Mouse (Mus musculus) heart, adult 11 months (tissue): ENCODE measurements around the gene Susd3.
A peak's percentile ranks its signal among the peaks of the same experiment; 100 is the strongest.

Source experiments
- DNase-seq: peaks from one replicate; pipeline ENCODE4 v3.0.0; 2022

Gene Susd3

DNA sequence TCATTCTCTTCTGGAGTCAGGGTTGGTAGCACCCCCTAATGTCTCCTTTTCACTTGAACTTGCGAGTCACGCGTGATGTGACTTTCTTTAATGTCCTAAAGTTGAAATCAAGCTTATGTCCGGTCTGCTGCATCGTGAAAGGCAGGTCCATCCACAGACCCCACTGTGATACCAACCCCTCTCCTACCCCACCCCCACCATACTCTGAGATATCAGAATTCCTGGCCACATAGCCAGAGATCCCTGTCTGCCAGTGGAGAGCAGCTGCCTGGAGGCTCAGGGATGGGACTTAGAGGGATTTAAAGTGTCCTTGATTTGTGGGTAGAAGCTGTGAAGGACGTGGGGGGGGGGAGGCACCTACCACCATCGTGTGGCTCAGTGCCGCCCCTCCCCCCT lies at the start of gene Susd3:
TSS of gene Susd3 (minus strand) at position 240 of the 396 bp plus-strand sequence.
- no peak for DNase-seq

DNA sequence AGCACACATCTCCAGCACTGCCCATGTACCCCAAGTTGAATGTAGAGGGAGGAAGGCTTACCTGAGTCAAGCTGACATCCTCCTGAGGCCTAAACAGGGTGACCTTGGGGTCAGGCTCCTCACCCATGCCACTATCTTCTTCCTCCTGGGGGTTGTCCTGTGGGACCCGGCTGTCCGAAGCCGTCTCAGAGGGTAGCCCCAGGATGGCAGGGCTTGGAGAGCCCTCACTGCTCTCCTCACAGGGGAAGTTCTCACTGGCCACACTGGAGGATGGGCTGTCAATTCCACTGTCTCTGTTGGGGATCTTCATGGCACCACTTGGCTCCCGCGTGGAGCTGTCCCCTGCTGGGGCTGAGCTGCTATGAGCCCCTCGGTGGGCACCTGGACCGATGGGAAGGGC lies 47.8 kb upstream of the Susd3 start:
- no peak for DNase-seq

DNA sequence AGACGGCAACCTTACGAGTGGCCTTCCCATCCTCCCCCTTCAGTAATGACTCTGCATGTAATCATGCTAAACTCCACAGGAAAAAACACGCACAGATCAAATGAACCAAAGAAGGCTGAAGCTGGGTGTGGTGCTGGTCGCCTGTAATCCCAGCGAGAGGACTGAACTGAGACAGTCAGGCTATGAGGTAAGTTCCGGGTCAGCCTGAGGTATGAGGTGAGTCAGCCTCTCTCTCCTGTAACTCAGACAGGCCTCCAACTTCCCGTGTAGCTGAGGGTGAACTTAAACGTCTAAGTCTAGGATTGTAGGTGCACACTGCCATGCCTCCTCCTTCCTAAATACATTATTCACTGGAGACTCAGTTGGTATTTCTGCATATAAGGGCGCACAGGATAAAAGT lies 45.6 kb upstream of the Susd3 start:
- no peak for DNase-seq

DNA sequence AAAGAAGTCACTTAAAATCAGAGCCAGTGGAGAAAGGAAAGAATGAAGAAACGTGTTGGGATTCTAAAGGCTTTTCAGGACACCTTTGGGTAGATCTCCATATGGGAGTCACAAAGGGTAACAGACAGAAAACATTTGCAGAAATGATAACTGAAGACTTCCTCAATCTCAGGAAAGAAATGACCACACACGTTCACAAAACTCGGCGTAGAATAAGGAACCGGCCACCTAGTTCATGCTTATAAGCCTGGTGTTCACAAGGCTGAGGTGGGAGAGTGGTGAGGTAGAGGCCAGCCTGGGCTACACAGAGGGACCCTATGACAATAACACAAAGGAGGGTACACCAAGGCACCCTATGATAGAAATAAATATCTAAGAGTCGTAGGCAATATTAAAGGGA lies 43.4 kb upstream of the Susd3 start:
- DNase-seq = no peak

DNA sequence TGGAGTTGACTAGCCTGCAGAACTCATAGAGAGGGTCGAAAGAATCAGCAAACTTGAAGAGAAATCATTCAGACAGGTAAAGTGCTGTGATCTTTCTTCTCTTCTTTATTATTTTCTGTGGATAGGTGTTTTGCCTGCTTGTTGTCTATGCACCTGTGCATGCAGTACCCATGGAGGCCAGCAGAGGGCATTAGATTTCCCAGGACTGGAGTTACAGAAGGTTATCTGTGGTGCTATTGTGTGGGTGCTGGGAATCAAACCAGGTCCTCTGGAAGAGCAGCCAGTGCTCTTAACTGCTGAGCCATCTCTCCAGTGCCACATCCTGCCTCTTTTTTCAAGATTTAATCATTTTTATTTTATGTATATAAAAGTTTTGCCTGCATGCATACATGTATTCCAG lies 42.9 kb upstream of the Susd3 start:
- DNase-seq = no peak

DNA sequence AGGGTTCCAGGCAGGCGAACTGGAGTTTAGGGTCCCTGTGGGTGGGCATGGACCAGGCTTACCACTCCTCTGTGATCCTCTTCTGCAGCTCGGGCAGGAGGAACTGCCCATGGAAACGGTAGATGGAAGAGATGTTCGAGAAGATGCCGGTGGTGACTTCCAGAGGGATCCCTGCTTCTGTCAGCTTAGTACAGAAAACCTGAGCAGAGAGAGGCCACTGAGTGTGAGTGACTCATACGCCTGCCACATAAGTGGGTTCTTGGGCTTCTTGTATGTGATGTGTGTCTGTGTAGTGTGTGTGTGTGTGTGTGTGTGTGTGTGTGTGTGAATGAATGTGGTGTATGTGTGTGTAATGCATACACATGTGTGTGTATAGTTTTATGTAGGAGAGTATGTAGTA lies 38.7 kb upstream of the Susd3 start:
- DNase-seq = no peak

DNA sequence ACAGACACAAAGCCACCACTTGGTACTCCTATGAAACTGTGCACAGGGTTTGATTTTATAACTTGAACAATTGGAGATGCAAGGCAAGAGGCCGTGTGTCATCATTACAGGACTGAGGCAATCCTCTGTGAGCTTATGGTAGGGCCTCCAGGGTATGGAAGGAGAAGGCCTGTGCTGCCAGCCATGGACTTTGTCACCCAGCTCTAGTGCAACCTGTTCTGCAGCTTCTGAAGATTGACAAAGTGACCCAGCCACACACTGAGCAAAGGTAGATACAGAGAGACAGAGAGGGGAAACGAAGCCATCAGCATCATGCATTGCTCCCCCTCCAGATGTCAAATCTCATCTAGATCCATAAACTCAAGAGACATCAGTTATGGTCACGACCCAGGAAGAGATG lies 38.2 kb upstream of the Susd3 start:
- no peak for DNase-seq

DNA sequence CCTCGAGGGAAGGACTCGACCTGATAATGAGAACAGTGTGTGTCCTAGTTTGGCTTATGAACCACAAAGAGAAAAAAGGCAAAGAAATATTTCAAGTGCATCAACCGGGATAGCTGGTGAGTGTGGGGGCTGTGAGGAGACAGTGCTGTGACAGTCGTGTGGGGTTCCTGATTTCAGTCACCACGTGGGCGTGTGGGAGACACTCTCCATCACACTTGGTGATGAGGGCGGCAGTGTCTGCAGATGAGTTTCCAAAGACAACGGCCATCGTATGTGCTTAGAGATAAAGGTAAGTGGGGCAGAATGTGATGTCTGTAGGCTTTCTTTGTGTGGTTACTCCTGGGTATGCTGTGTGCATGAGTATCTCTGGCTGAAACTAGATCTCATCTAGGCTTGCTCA lies 35.2 kb upstream of the Susd3 start:
- no peak for DNase-seq

DNA sequence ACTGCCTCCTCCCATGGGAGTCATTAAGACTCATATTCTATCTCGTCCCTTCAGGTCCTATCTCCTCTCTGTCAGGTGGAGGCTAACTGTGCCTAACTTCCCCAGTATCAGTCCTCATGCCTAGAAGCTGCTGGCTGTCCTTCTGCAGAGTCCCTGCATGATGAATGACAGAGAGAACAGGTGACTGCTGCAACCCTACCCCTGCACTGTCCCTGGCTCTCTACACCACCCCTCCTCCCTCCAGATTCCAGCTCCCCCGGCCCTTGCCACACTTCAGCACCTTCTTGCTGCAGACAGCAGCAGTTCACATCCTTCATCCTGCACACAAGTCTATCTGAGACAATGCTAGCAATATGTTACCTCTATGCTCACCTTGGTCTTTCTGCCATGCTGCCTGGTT lies 33.7 kb upstream of the Susd3 start:
- no peak for DNase-seq

DNA sequence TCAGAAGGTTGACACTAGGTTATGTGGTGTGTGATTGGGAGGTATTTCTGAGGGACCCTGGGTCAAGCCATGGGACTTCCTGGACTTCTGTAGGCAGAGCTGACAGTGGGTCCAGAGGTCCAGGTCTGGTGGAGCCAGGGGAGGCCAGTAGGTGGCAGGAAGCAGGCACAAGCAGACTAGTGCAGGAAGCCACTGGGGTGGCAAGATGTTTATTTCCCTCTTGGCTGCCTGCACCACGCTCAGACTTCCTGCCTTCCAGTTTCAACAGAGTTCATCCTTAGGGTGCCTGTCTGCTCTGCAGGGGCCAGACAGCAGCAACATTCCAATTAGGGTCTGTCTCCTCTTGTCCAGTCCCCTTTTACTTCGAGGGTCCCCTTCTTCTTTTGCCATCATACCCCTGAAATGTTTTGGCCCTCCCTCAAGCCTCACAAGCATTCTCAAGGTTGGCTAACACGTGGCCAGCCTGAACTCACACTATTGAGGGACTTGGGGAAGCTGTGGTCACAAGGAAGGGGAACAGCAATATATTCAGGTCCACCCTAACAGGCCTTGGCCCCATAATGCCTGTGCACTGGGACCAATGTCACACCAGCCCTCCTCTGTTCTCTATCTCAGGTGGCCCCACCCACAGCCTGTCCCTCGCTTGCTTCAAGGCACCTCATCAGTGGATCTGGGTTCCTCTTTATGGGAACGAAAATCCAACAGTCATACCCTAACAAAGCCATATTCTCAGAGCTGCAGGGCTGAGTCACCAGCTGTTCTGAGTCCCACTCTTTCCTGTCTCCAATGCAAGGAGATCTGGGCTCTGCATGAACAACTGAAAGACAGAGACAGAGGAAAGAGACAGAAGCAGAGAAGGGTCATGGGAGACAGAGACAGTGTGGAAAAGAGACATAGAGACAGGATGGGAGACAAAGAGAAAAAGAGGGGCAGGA lies 23.6 kb upstream of the Susd3 start:
- DNase-seq = peak; percentile 95

DNA sequence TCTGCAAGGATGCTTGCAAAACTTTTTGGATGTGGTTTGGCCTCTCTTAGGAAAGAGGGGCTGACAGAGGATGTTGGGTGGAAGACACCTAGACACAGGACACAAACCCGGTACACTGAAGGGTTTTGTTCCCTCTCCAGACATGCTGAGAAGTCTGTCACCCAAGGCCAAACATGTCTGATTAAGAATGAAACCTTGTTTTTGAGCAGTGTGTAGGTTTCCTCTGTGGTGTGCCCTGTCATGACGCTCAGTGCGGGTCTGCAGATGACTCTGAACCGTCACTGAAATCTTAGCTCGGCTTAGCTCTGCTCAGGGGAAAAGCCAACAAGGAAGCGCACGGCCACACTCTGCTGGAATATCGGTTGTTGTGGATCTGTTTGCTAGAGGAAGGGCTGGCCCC lies 22.0 kb upstream of the Susd3 start:
- DNase-seq = no peak

DNA sequence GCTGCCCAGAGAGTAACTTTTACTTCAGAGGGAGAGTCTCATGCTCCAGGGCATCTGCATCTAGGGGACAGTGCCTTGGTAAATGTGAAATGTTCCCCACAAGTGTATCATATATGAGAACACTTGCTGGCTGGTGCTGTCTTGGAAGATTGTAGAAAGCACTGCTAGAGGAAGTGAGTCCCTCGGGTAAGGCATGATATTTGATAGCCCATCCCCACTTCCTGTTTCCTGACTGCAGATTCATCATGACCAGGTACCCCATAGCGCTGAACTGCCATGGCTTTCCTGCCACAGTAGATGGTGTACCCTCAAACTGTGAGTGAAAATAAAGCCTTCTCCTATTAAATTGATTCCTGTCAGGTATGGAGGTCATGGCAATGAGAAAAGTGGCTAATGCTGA lies 19.1 kb upstream of the Susd3 start:
- no peak for DNase-seq

DNA sequence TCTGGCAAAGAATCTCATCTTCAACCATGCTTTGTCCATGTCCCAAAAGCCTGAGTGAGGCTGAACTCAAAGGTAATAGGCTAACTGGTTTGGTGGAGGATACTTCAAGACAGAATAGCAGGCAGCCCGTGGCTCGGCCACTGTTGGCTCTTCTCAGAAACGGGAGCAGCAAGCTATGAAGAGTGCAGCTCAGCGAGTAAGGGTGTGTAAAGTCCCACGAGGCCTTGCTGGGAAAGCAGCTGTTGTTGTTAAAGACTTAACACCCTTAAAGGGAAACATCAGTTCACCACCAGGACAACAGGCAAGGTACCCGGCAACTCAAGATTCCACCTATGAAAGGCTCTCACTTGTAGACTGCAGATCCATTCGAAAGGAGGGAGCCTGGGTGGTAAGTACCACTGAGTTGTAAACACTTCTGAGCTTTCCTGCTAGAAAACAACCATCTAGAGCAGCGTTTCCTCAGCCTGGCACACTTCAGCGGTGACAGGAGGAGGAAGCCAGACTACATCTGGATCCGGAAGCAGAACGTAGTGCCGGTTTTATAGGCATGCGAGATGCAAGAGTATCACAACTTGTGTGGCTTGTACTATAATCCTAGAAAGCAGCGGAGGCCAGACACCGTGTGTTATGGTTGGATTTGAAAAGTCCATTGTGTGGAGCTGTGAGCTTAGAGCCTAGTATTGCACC lies 11.7 kb upstream of the Susd3 start:
- no peak for DNase-seq

DNA sequence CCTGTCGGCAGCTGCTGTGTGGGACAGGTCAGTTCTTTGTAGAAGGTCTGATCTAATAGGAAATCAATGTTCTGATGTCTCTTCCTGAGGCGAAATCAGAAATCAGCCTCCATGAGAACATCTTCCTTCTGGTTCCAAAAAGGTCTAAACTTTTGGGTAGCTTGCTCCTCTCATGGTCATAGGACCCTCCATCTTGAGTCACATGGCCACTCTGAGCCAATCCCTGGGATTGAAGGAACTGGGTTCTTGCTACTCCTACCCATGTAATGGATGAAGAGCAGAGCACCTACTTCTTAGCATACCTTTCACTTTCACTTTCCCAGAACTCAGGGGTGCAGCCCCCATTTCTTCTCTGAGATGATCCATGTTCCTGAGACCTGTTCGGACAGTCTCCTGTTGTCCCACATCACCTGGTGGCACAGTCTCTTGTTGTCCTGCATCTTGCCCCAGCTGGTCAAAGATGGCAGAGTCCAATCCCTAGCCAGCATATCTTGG lies 9.4 kb upstream of the Susd3 start:
- no peak for DNase-seq

DNA sequence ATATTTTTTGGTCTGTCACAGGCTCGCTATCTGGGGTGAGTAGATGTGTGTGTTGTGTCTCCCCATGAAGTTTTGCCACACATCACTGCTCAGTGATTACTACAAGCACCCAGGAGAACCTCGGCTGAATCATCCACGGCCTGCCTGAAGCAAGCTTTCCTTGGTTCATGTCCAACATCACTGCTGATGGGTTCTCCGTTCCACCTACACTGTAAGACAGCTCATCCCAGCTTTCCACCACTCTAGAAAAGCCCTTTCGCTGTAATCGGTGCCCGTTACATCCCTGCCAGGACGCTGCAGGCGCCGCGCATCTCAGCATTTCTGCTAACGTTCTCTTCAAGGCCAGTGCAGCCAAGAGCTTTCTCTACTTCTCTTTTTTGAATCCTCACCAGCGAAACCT lies 4.2 kb upstream of the Susd3 start:
- no peak for DNase-seq

DNA sequence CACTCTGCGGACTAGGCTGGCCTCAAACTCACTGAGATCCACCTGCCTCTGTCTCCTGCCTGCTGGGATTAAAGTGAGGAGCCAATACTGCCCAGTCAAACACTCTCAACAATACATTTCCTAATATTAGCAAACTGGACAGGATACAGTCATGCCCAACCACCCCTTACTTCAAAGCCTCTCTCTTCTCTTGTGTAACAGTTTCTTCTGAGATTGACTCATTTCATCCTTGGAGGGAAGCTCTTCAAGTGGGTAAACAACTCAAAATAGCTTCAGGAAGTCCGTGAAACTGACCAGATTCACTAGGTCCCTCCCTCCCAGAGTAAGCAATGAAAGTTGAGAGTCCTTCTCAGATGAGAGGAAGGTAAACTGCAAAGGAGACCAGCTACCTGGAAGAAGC lies 3.6 kb upstream of the Susd3 start:
- no peak for DNase-seq

DNA sequence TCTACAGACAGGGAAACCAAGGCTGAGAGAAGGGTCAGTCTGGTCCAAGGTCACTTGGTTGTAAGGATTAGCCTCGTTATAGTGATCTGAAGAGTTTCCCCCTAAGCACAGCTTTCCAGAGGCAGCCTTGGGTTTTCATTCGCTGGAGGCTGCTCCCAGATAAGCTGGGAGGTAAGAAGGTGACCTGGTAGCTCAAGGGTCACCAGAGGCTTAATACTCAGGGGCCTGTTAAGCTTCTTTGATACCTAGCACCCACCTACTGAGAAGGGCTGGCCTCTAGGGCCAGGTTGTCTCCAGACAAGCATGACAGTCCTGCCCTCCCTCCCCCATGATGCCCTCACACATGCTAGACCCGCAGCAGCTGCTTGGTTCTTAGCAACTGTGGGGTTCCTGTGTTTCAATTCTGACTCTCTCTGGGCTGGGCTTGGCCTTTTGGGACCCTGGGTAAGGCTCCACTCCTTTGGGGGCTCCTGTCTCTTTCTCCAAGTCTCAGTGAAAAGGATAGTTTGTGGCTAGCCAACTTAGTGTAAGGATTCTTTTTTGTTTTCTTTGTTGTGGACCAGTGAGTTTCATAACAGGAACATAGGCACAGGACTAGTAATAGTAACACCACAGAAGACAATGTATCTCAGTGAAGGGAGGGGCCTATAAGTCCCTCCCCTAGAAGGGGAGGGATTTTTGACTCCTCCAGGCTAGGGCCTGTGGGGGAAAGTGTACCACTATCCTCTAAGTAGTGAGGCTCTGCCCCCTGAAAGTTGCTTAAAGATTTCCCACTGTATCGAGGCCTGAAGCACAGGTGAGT lies 2.4 kb upstream of the Susd3 start:
- DNase-seq = no peak

DNA sequence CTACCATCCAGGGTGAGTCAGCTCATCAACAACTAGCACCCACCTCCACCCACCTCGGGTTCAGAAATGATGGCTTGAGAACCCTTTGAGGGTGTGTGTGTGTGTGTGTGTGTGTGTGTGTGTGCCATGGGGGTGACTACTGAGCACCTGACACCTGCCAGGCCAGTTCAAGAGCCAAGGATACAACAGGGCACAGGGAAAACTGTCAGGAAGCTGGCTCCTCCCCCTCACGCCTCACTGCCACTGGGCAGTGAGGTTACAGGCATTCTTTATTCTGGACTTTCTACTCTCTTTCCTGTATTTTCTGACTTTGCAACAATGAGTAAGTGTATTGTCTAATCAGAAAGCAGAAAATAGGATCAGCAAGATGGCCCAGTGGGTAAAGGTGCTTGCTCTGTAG lies 1.1 kb upstream of the Susd3 start:
- DNase-seq = no peak

DNA sequence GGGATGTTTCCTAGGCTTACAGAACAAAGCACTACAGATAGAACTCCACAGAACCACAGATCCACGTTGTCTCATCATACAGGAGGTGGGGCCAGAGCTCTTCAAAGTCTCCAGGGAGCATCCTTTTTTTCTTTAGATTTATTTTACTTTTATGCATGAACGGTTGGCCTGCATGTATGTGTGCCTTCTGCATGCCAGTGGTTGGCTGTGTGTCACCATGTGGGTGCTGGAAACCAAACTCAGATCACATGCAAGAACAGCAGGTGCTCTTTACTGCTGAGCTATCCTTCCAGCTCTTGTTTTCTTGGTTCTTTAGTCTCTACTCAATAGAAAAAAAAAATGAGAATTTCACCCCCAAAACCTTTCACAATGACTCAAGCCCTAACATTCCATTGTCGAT lies 417 bp upstream of the Susd3 start:
- DNase-seq = no peak

DNA sequence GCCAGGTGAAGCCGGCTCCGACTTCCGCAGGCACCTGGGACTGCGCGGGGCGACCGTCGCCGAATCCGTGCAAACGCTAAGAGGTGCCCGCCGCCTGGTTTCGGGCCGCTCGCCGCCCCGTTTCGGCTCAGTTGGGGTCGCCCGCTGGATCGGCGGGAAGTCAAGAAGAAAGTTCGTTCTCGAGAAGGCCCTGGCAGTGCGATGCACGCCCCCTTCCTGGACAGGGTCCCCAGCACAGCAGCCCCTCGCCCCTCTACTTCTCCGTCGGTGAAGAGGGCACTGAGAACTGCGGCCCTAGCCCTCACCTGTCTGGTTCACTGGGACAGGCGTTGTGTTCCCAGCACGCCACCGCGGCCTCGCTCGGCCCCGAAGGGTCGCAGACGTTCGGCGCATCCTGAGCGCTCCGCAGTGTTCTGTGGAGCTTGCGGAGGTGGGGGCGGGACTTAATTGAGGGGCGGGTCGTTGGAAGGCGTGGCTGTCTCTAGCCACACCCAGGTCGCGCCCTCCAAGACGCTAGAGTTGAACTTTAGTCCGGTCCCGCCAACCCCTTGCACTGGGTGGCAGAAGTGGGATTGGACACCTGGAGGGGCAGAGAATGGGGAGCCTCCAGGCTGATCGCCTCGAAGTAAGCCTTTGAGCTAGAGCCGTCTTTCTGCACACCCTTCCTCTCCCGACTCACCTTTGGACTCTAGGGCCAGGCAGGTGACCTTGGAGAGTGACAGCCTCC lies 603 bp downstream of the Susd3 start:
- DNase-seq = no peak

DNA sequence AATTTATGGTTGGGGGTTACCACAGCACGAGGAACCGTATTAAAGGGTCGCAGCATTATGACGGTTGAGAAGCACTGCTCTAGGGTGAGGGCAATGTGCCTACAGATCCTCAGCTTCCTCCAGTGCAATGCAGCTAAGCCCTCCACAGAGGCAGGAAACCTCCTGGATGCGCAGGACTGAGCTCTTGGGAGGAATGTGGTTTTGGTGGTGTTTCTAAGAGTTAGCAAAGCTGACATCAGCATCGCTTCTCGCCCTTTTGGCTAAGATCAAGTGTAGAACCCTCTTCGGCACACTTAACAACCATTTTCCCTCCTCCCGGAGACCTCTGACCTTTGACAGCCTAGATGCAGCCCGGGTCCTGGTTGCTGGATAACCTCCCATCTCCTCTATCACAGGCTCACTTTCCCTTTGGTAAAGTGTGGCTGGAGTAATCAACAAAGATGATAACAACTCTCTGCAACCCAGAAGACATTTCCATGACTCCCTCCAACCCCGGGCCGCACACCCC lies 1.2 kb downstream of the Susd3 start:
- DNase-seq = no peak

DNA sequence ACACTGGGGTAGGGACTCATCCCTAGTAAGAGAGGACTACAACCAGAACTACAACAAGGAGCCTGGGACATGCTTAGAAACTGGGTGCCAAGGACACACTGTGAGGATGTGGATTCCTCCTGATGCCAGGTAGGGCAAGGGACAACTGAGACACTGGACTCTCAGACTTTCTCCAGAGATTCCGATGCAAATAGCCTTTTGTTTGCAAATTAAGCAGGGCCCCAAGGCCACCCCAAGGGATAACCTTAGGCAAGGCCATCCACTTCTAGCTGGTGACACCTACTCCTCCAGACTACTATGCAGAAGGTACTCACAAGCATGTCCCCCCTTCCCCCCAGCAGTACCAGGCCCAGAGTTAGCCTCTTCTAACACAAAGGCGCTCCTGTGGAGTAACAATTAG lies 1.9 kb downstream of the Susd3 start:
- no peak for DNase-seq

DNA sequence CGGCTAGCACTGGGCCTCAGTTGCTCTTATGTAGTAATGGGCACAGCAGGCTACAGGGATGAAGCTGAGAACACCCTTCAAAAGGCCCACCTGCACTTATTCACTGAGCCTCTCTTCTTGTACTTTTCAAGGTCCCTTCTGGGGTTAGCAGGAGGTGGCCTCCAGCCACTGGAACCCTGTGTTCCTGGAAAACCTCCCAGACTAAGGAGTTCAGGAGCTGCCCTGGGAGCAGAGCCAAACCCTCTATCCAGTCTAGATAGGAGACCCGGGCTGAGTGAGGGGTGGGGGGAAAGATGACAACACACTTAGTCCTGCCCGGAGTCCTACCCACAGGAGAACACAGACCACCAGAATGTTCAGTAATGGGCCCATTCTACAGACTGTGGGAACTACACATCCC lies 2.5 kb downstream of the Susd3 start:
- peak; percentile 96 for DNase-seq
